Mouse (Mus musculus) liver, embryonic 12.5 days (tissue): ENCODE results near the gene Arhgap15. TPM values are rescaled to one million over a fixed set of nuclear protein-coding genes. Genes with fewer than 3 reads are reported as not detected.

ENCODE experiments used
- ATAC-seq: fragments of 200-750 bp; cut with Nextera tagmentation; 2 replicates; pipeline ENCODE4 v1.8.0; 2017; ENCODE audit warnings: moderate number of reproducible peaks, mild to moderate bottlenecking, moderate library complexity
- H3K27ac ChIP-seq: fragments of 300-500 bp; sonication (generic); 2 replicates; pipeline ENCODE4 v1.5.1; 2016; ENCODE audit warnings: mild to moderate bottlenecking
- H3K27me3 ChIP-seq: fragments of 300-500 bp; sonication (generic); replicated peaks from 2 replicates; pipeline ENCODE4 v1.6.1; 2016; ENCODE audit warnings: mild to moderate bottlenecking, moderate library complexity
- H3K36me3 ChIP-seq: fragments of 300-500 bp; sonication (generic); 2 replicates; pipeline ENCODE4 v1.6.1; 2016; ENCODE audit warnings: mild to moderate bottlenecking, moderate library complexity
- H3K4me1 ChIP-seq: fragments of 300-500 bp; sonication (generic); 2 replicates; pipeline ENCODE4 v1.6.1; 2016
- H3K4me2 ChIP-seq: fragments of 300-500 bp; sonication (generic); 2 replicates; pipeline ENCODE4 v1.6.1; 2016; ENCODE audit warnings: mild to moderate bottlenecking, moderate library complexity
- H3K4me3 ChIP-seq: fragments of 300-500 bp; sonication (generic); 2 replicates; pipeline ENCODE4 v1.5.1; 2016; ENCODE audit warnings: mild to moderate bottlenecking, moderate library complexity
- H3K9ac ChIP-seq: fragments of 300-500 bp; sonication (generic); 2 replicates; pipeline ENCODE4 v1.6.1; 2016; ENCODE audit warnings: mild to moderate bottlenecking, moderate library complexity
- H3K9me3 ChIP-seq: fragments of 300-500 bp; sonication (generic); replicated peaks from 2 replicates; pipeline ENCODE4 v1.6.1; 2016; ENCODE audit warnings: mild to moderate bottlenecking, moderate library complexity
- WGBS: fragments of 180-500 bp; shearing (Covaris S2); methylation state at CpG from one replicate; pipeline ENCODE4 v1.1.7; 2016; ENCODE audit not compliant: insufficient replicate concordance; 5-methylcytosine and 5-hydroxymethylcytosine counted together
- polyA plus RNA-seq: library from polyadenylated mRNA; unstranded; fragments of >200 nt; fragmentation: Nextera tagmentation; extraction: Ambion mirVana; gene quantifications from 2 replicates; pipeline ENCODE4 v1.2.1, GENCODE M21; 2016

Arhgap15 gene
- polyA plus RNA-seq, 1 experiment from 2014 or later, result 5.7 TPM

DNA sequence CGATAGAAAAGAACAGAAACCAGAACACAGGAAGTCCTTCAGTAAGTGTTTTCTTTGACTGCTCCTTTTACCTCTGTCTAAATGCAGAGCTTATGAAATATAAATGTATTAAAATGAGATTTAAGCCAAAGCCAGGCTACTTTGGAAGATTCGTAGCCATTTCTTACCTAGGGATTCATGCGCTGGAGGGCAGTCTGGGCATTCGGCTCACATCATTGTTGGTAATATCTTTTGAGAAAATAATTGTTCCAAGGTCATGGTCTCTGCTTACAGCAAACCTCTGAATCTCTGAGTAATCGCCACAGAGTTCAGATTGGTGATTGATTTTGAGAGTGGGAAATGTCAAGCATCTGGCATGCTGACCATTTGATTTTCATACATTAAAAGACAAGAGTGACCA lies 316.4 kb downstream of the Arhgap15 start:
- no peaks in the 10 kb centered on the region for H3K4me1 ChIP-seq
- ATAC-seq, result no peak
- no peak overlapping the region for H3K9ac ChIP-seq
- H3K4me2 ChIP-seq, result no peak overlapping the region
- H3K27me3 ChIP-seq, result no peaks in the 10 kb centered on the region
- no peaks in the 10 kb centered on the region for H3K9me3 ChIP-seq
- no peak overlapping the region for H3K4me3 ChIP-seq
- no peaks in the 10 kb centered on the region for H3K36me3 ChIP-seq
- H3K27ac ChIP-seq, result no peak overlapping the region
- WGBS, result 70% methylated on average over 5 of the region's 5 CpGs

GRCm38 (mm10) chr2:44068151-44068840 lies 319.7 kb downstream of the Arhgap15 start:
- Histone ChIP-seq H3K27me3 (no peaks in the 10 kb centered on the region), H3K4me2 (no peak overlapping the region), H3K4me3 (no peak overlapping the region), H3K36me3 (no peaks in the 10 kb centered on the region), H3K9ac (no peak overlapping the region), H3K4me1 (no peaks in the 10 kb centered on the region), H3K9me3 (no peaks in the 10 kb centered on the region), H3K27ac (no peak overlapping the region)
- ATAC-seq, result no peak
- WGBS, result 65% methylated on average over 7 of the region's 7 CpGs

DNA sequence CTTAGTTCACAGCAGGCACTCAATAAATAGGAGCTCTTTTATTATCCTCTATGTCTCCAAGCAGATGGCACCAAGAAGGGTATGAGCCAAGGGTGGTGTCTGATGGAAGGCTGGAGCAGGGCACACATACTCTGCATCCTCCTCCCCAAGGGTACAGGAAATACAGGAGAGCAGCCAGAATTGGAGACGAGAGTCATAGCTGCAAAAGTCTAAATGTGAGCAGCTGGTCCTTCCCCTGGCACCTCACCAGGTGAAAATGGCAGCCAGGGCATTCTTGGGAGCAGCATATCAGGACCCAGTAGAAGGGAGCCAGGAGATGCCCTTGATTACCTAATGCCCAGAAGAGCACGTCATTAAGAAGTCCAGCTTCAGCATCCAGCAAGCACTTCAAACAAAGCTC lies 320.3 kb downstream of the Arhgap15 start:
- Histone ChIP-seq H3K4me1 (no peaks in the 10 kb centered on the region), H3K9me3 (no peaks in the 10 kb centered on the region), H3K4me3 (no peak overlapping the region), H3K36me3 (no peaks in the 10 kb centered on the region), H3K4me2 (no peak overlapping the region), H3K27me3 (no peaks in the 10 kb centered on the region), H3K27ac (no peak overlapping the region), H3K9ac (no peak overlapping the region)
- WGBS, result 71% methylated on average over 2 of the region's 2 CpGs
- no peak for ATAC-seq

GRCm38 (mm10) chr2:44076570-44076969 lies 327.9 kb downstream of the Arhgap15 start:
- no peak for ATAC-seq
- Histone ChIP-seq H3K9ac (no peak overlapping the region), H3K4me2 (no peak overlapping the region), H3K4me1 (no peaks in the 10 kb centered on the region), H3K27me3 (no peaks in the 10 kb centered on the region), H3K36me3 (no peaks in the 10 kb centered on the region), H3K4me3 (no peak overlapping the region), H3K27ac (no peak overlapping the region), H3K9me3 (no peaks in the 10 kb centered on the region)

DNA sequence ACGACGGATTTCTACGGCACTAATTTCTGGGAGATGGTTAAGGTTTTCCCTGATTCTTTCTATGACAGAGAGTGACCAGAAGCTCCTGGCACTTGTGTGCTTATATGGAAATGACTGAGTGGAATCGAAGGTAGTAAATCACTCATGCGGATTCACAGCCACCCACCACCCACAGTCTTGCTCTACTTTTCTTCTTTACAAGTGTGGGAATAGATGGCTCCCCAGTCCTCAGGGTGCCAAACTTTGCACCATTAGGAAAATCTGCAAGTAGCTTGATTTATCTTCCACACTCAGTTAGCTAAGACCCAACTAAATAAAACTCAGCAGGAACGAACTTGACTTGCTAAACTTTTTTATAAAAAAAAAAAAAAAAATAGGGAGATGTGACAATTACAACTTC lies 331.9 kb downstream of the Arhgap15 start:
- Histone ChIP-seq H3K36me3 (no peaks in the 10 kb centered on the region), H3K4me1 (no peaks in the 10 kb centered on the region), H3K9me3 (no peaks in the 10 kb centered on the region), H3K9ac (no peak overlapping the region), H3K27me3 (no peaks in the 10 kb centered on the region), H3K27ac (no peak overlapping the region), H3K4me3 (no peak overlapping the region), H3K4me2 (no peak overlapping the region)
- ATAC-seq, result no peak
- WGBS, result 83% methylated on average over 6 of the region's 6 CpGs

- Histone ChIP-seq H3K27me3 (no peaks in the 10 kb centered on the region), H3K9me3 (no peaks in the 10 kb centered on the region)
- WGBS, result 74% methylated on average over 4 of the region's 4 CpGs
Measured at GRCm38 (mm10) chr2:44081241-44081640, 332.6 kb downstream of the Arhgap15 start.

DNA sequence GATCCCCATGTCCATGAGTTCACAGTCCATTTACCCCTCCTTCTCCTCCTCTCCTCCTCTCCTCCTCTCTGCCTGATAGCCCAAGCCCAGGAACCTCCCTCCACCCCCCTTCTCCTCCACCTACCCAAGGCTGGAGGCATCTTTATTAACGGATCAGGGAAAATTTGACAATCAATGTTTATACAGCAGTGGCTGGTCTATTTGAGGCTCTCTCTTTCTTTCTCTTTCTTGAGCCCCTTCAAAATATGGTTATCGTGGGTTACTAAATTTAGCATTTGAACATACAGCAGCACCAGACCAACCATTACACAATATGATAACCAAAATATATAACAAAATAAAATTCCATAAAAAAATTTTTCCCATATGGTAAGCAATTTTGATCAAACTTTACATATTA lies 335.8 kb downstream of the Arhgap15 start:
- WGBS, result 45% methylated on average over 2 of the region's 2 CpGs
- Histone ChIP-seq H3K9ac (no peak overlapping the region), H3K27ac (no peak overlapping the region)

More at GRCm38 (mm10) chr2:44081241-44081640, 332.6 kb downstream of the Arhgap15 start:
- H3K4me3 ChIP-seq, result no peak overlapping the region
- H3K9ac ChIP-seq, result no peak overlapping the region
- no peaks in the 10 kb centered on the region for H3K4me1 ChIP-seq
- no peaks in the 10 kb centered on the region for H3K36me3 ChIP-seq
- no peak overlapping the region for H3K27ac ChIP-seq
- ATAC-seq, result no peak
- H3K4me2 ChIP-seq, result no peak overlapping the region

DNA sequence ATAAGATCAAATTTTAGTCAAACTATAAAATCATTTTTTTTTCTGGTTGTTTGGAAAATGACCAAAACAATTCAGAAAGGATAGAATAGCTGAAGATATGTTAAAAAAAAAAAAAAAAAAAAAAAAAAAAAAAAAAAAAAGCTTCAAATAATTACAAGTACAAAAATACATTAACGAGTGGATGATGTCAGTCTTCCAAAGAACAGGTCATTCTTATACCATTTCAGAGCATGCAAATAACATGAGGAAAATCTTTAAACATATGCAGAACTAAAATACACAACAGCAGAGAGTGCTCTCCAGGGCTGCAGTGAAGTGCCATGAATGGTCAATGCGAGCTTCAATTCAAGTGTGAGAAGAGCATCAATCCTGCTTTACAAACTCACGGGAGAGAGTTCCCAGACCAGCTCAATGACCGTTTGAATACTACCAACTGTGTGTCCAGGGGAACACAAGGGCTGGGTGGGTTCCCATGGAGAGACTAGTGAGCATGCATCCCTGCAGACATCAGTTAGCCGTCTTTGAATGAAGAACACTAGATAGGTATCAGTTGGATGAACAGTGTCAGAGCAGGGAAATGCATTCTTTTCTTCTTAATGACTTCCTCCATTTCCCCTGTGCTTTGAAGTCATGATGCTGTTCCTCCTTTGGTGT lies 337.9 kb downstream of the Arhgap15 start:
- Histone ChIP-seq H3K4me1 (no peaks in the 10 kb centered on the region), H3K9me3 (no peaks in the 10 kb centered on the region), H3K4me2 (no peak overlapping the region), H3K9ac (no peak overlapping the region), H3K4me3 (no peak overlapping the region), H3K27me3 (no peaks in the 10 kb centered on the region), H3K27ac (no peak overlapping the region), H3K36me3 (no peaks in the 10 kb centered on the region)
- 51% methylated on average over 5 of the region's 5 CpGs for WGBS
- ATAC-seq, result no peak

More for the DNA sequence above, 335.8 kb downstream of the Arhgap15 start:
- Histone ChIP-seq H3K36me3 (no peaks in the 10 kb centered on the region), H3K27me3 (no peaks in the 10 kb centered on the region), H3K4me2 (no peak overlapping the region), H3K4me3 (no peak overlapping the region), H3K9me3 (no peaks in the 10 kb centered on the region), H3K4me1 (no peaks in the 10 kb centered on the region)
- no peak for ATAC-seq

DNA sequence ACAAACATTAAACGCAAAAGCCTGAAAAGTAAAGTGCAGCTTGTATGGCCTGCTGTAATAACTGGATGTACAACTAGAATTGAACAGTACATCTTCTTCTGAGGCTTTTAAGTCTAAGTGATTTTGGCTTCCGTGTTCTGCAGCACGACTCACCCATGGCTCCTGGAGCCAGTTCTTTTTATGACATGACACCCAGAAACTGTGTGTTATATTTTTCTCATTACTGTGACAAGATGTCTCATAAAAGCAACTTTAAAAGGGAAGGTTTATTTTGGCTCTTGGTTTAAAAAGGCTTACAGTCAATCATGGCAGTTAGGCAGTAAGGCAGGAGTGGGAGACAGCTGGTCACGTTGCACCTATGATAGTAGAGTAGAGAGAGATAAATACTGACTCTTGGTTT lies 349.9 kb downstream of the Arhgap15 start:
- 75% methylated on average over 4 of the region's 4 CpGs for WGBS
- Histone ChIP-seq H3K4me2 (no peak overlapping the region), H3K4me3 (no peak overlapping the region), H3K9me3 (no peaks in the 10 kb centered on the region), H3K27ac (no peak overlapping the region), H3K36me3 (no peaks in the 10 kb centered on the region), H3K4me1 (no peaks in the 10 kb centered on the region), H3K27me3 (no peaks in the 10 kb centered on the region), H3K9ac (no peak overlapping the region)
- no peak for ATAC-seq

DNA sequence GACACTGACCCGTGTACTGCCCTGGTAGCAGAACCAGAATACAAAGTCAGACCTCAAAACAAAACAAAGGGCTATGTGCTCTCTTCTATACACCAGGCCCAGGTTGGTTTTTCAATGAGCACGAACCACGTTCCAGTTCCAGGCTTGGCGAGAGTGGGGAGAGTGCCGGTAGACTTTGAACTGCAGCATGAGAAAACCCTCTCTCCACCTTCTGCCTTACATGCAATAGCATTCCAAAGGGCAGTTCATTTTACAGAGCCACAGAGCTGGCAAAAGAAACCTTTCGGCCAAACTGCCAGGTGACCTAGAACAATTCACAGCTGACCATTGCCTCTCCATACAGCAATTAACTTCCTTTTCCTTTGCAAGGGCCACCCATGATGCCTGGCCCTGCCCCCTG lies 353.7 kb downstream of the Arhgap15 start:
- H3K9me3 ChIP-seq, result no peaks in the 10 kb centered on the region
- H3K27ac ChIP-seq, result no peak overlapping the region
- H3K4me2 ChIP-seq, result no peak overlapping the region
- no peaks in the 10 kb centered on the region for H3K4me1 ChIP-seq
- H3K36me3 ChIP-seq, result no peaks in the 10 kb centered on the region
- no peak overlapping the region for H3K9ac ChIP-seq
- WGBS, result 73% methylated on average over 6 of the region's 6 CpGs
- ATAC-seq, result no peak
- H3K4me3 ChIP-seq, result no peak overlapping the region
- H3K27me3 ChIP-seq, result no peaks in the 10 kb centered on the region

- no peak overlapping the region for H3K9ac ChIP-seq
- H3K36me3 ChIP-seq, result no peaks in the 10 kb centered on the region
- H3K27me3 ChIP-seq, result no peaks in the 10 kb centered on the region
- H3K9me3 ChIP-seq, result no peaks in the 10 kb centered on the region
- no peaks in the 10 kb centered on the region for H3K4me1 ChIP-seq
- ATAC-seq, result no peak
- H3K27ac ChIP-seq, result no peak overlapping the region
- no peak overlapping the region for H3K4me2 ChIP-seq
- 83% methylated on average over 8 of the region's 8 CpGs for WGBS
- H3K4me3 ChIP-seq, result no peak overlapping the region
Measured at GRCm38 (mm10) chr2:44103321-44103720, 354.7 kb downstream of the Arhgap15 start.

GRCm38 (mm10) chr2:44103742-44104141 lies 355.1 kb downstream of the Arhgap15 start:
- Histone ChIP-seq H3K36me3 (no peaks in the 10 kb centered on the region), H3K27ac (no peak overlapping the region), H3K9ac (no peak overlapping the region), H3K4me3 (no peak overlapping the region), H3K9me3 (no peaks in the 10 kb centered on the region), H3K4me2 (no peak overlapping the region), H3K27me3 (no peaks in the 10 kb centered on the region), H3K4me1 (no peaks in the 10 kb centered on the region)
- no peak for ATAC-seq
- WGBS, result 73% methylated on average over 5 of the region's 5 CpGs
